Mouse (Mus musculus) liver, embryonic 15.5 days (tissue): ENCODE results near the gene Podxl2. TPM values are rescaled to one million over a fixed set of nuclear protein-coding genes. Genes with fewer than 3 reads are reported as not detected.

Source experiments
- ATAC-seq: fragments of 200-750 bp; cut with Nextera tagmentation; 2 replicates; pipeline ENCODE4 v1.8.0; 2017; ENCODE audit warnings: moderate number of reproducible peaks, mild to moderate bottlenecking, moderate library complexity; ENCODE audit not compliant: insufficient read depth
- H3K27ac ChIP-seq: fragments of 300-500 bp; sonication (generic); replicated peaks from 2 replicates; pipeline ENCODE4 v1.5.1; 2015; ENCODE audit warnings: mild to moderate bottlenecking, inconsistent platforms
- H3K27me3 ChIP-seq: fragments of 300-500 bp; sonication (generic); 2 replicates; pipeline ENCODE4 v1.6.1; 2015; ENCODE audit warnings: mild to moderate bottlenecking, inconsistent platforms
- H3K36me3 ChIP-seq: fragments of 300-500 bp; sonication (generic); replicated peaks from 2 replicates; pipeline ENCODE4 v1.6.1; 2015; ENCODE audit warnings: moderate library complexity, mild to moderate bottlenecking, inconsistent platforms
- H3K4me1 ChIP-seq: fragments of 300-500 bp; sonication (generic); replicated peaks from 2 replicates; pipeline ENCODE4 v1.6.1; 2015; ENCODE audit warnings: inconsistent platforms
- H3K4me2 ChIP-seq: fragments of 300-500 bp; sonication (generic); 2 replicates; pipeline ENCODE4 v1.6.1; 2015; ENCODE audit warnings: moderate library complexity, mild to moderate bottlenecking, inconsistent platforms
- H3K4me3 ChIP-seq: fragments of 300-500 bp; sonication (generic); replicated peaks from 2 replicates; pipeline ENCODE4 v1.5.1; 2015; ENCODE audit warnings: mild to moderate bottlenecking, inconsistent platforms
- H3K9ac ChIP-seq: fragments of 300-500 bp; sonication (generic); 2 replicates; pipeline ENCODE4 v1.6.1; 2015; ENCODE audit warnings: moderate library complexity, mild to moderate bottlenecking, inconsistent platforms
- H3K9me3 ChIP-seq: fragments of 300-500 bp; sonication (generic); replicated peaks from 2 replicates; pipeline ENCODE4 v1.6.1; 2016; ENCODE audit warnings: inconsistent platforms
- WGBS: fragments of 180-500 bp; shearing (Covaris S2); methylation state at CpG from one replicate; pipeline ENCODE4 v1.1.7; 2015; ENCODE audit warnings: mixed read lengths; ENCODE audit not compliant: insufficient replicate concordance; 5-methylcytosine and 5-hydroxymethylcytosine counted together
- polyA plus RNA-seq: library from polyadenylated mRNA; unstranded; fragments of >200 nt; fragmentation: Nextera tagmentation; extraction: Ambion mirVana; gene quantifications from 2 replicates; pipeline ENCODE4 v1.2.1, GENCODE M21; 2015

Gene Podxl2
- polyA plus RNA-seq, 1 experiment from 2014 or later = 1.7 TPM

DNA sequence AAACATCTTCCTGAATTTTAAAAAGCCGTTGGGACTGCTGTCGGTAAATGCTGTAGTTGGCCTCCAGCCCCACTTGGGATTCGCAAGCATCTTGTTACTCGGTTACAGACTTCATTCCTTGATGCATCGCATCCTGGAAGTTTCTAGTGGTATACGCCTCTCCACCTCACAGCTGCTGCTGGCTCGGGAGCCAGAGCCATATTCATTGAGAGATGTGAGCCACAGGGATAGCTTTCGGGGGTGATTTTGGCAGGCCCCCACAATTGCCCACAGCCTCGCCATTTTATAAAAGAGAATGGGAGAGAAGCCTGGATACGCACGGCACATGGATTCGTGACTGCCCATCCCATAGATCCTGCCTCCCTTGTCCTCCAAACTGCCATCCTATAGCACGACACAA is 81.0 kb downstream of the Podxl2 start:
- H3K4me1 ChIP-seq = peaks cover 36% of the 10 kb centered on the region
- H3K27me3 ChIP-seq = no peaks in the 10 kb centered on the region; the same call in 1 of the 2 replicates
- H3K27ac ChIP-seq = no peak overlapping the region
- H3K36me3 ChIP-seq = peaks cover 2% of the 10 kb centered on the region; the same call in 1 of the 2 replicates
- no peak overlapping the region for H3K4me3 ChIP-seq
- H3K4me2 ChIP-seq = no peak overlapping the region
- no peak overlapping the region for H3K9ac ChIP-seq
- H3K9me3 ChIP-seq = no peaks in the 10 kb centered on the region
- WGBS = 83% methylated on average over 13 of the region's 13 CpGs
- no peak for ATAC-seq

- H3K4me2 ChIP-seq = no peak overlapping the region
- H3K9me3 ChIP-seq = no peaks in the 10 kb centered on the region
- H3K4me3 ChIP-seq = no peak overlapping the region
- no peak overlapping the region for H3K9ac ChIP-seq
- H3K36me3 ChIP-seq = peaks cover 6% of the 10 kb centered on the region; the same call in 1 of the 2 replicates
- ATAC-seq = no peak
- 72% methylated on average over 2 of the region's 2 CpGs for WGBS
- peaks cover 38% of the 10 kb centered on the region for H3K4me1 ChIP-seq
- no peaks in the 10 kb centered on the region; the same call in 1 of the 2 replicates for H3K27me3 ChIP-seq
- H3K27ac ChIP-seq = no peak overlapping the region
Measured at GRCm38 (mm10) chr6:88793243-88793642, 81.6 kb downstream of the Podxl2 start.

Other genes with a start within 250 kb of the Podxl2 start
- gene Kbtbd12, start 237.1 kb downstream of the Podxl2 start, polyA plus RNA-seq = 0.82 and 1.5 TPM in 2 replicates
- 69.7 and 71.6 TPM in 2 replicates for gene Mgll, start 150.6 kb downstream of the Podxl2 start, polyA plus RNA-seq
- gene Abtb1, start 33.1 kb downstream of the Podxl2 start, polyA plus RNA-seq = 57.7 and 66.9 TPM in 2 replicates
- gene Mcm2, start 23.7 kb upstream of the Podxl2 start, polyA plus RNA-seq = 147 and 155 TPM in 2 replicates
- gene Tpra1, start 27.2 kb upstream of the Podxl2 start, polyA plus RNA-seq = 54.9 and 66.4 TPM in 2 replicates